Mouse (Mus musculus): Measurements from ENCODE around the gene Cst3. TPM values are rescaled to one million over a fixed set of nuclear protein-coding genes. Genes with fewer than 3 reads are reported as not detected.

Gene Cst3
- polyA plus RNA-seq, 1 experiment from 2014 or later, result 493 TPM

DNA sequence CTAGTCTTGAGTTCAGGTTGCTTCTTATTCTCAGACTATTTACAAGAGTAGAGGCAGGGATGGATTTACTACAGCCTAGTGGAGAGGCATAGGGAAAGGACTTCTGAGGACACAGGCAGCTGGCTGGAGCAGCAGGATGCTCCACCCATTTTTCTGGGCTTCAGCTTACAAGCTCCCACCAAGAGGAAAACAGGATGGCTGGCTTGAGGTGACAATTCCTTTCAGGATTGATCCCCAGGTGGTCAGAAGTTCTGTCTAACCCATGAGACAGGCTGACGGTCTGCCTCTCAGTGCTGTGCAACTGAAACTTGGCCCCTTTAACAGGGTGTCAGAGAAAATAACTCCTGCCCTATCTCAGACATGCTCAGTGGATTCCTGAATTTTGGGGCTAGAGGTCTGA is 3.7 kb upstream of the Cst3 start:
- no peak overlapping the region for H3K9ac ChIP-seq (replicated peaks; ENCODE audit: low read depth, low read length)
- no peaks in the 10 kb centered on the region for H3K27me3 ChIP-seq (replicated peaks; ENCODE audit: control insufficient read depth, insufficient read depth, low read length)
- peaks cover 5% of the 10 kb centered on the region for H3K4me1 ChIP-seq (replicated peaks; ENCODE audit: control insufficient read depth, insufficient read depth, low read length)
- H3K36me3 ChIP-seq (ENCODE audit: control insufficient read depth, insufficient read depth), result no peaks in the 10 kb centered on the region
- H3K4me3 ChIP-seq (replicated peaks; ENCODE audit: low read length), result no peak overlapping the region
- H3K4me2 ChIP-seq (ENCODE audit: low read length), result no peak overlapping the region
- WGBS, result 79% methylated on average over 1 of the region's 1 CpGs
- H3K27ac ChIP-seq (ENCODE audit: low read length), result no peak overlapping the region
- no peak for ATAC-seq
- H3K9me3 ChIP-seq (ENCODE audit: control insufficient read depth, low read length), result no peaks in the 10 kb centered on the region

- H3K27me3 ChIP-seq (replicated peaks; ENCODE audit: control insufficient read depth, insufficient read depth, low read length), result no peaks in the 10 kb centered on the region
- WGBS, result 14% methylated on average over 2 of the region's 2 CpGs
- ATAC-seq, result no peak
- no peak overlapping the region for H3K27ac ChIP-seq (ENCODE audit: low read length)
- peaks cover 11% of the 10 kb centered on the region for H3K4me1 ChIP-seq (replicated peaks; ENCODE audit: control insufficient read depth, insufficient read depth, low read length)
- H3K9me3 ChIP-seq (ENCODE audit: control insufficient read depth, low read length), result no peaks in the 10 kb centered on the region
- no peak overlapping the region for H3K4me2 ChIP-seq (ENCODE audit: low read length)
- no peak overlapping the region for H3K9ac ChIP-seq (replicated peaks; ENCODE audit: low read depth, low read length)
- H3K36me3 ChIP-seq (ENCODE audit: control insufficient read depth, insufficient read depth), result no peaks in the 10 kb centered on the region
- H3K4me3 ChIP-seq (replicated peaks; ENCODE audit: low read length), result no peak overlapping the region
Observed at GRCm38 (mm10) chr2:148878641-148879130, 3.2 kb upstream of the Cst3 start.

- Histone ChIP-seq H3K36me3 (ENCODE audit: control insufficient read depth, insufficient read depth) (peaks cover 2% of the 10 kb centered on the region), H3K4me3 (replicated peaks; ENCODE audit: low read length) (no peak overlapping the region), H3K9ac (replicated peaks; ENCODE audit: low read depth, low read length) (no peak overlapping the region), H3K4me1 (replicated peaks; ENCODE audit: control insufficient read depth, insufficient read depth, low read length) (peaks cover 25% of the 10 kb centered on the region), H3K27me3 (replicated peaks; ENCODE audit: control insufficient read depth, insufficient read depth, low read length) (no peaks in the 10 kb centered on the region), H3K27ac (ENCODE audit: low read length) (no peak overlapping the region), H3K4me2 (ENCODE audit: low read length) (no peak overlapping the region), H3K9me3 (ENCODE audit: control insufficient read depth, low read length) (no peaks in the 10 kb centered on the region)
- ATAC-seq, result no peak
- 71% methylated on average over 3 of the region's 3 CpGs for WGBS
Observed at GRCm38 (mm10) chr2:148877016-148877770, 1.7 kb upstream of the Cst3 start.

DNA sequence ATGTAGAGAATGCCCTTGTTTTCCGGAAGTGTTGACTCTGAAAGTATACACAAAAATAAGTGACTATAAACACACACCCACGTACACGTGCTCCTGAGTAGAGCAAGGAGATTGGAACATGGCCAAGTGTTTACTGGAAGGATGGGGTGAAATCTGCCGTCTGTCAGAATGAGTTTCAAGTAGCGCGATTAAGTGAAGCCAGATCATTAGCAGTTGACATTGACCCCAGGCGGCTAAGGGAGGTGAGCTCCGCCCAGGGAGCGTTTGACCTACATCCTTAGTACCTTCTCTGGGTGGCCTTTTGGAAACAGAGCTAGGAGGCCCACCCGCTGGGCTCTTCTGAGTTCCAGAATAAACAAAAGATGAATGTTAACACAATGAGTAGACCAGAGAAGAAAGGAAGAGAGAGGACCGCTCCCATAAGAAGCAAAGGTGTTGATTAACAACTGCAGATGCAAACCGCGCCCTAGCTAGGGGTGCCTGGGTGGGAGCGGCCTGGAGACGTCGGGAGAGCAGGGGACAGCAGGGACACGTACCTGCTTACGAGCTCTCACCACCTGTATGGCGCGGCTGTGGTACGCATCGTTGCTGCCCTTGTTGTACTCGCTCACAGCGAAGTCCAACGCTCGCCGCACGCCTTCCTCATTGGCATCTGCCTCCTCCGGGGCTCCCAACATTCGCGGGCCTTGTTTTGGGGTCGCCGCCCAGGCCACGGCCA is 716 bp downstream of the Cst3 start:
- peak; percentile 68 for ATAC-seq
- Histone ChIP-seq H3K4me2 (ENCODE audit: low read length) (peak overlapping the region; percentile 88), H3K4me3 (replicated peaks; ENCODE audit: low read length) (peak overlapping the region; percentile 64), H3K9me3 (ENCODE audit: control insufficient read depth, low read length) (no peaks in the 10 kb centered on the region), H3K9ac (replicated peaks; ENCODE audit: low read depth, low read length) (peak overlapping the region; percentile 89), H3K4me1 (replicated peaks; ENCODE audit: control insufficient read depth, insufficient read depth, low read length) (peaks cover 25% of the 10 kb centered on the region), H3K27me3 (replicated peaks; ENCODE audit: control insufficient read depth, insufficient read depth, low read length) (no peaks in the 10 kb centered on the region), H3K27ac (ENCODE audit: low read length) (peak overlapping the region; percentile 78), H3K36me3 (ENCODE audit: control insufficient read depth, insufficient read depth) (peaks cover 16% of the 10 kb centered on the region)
- WGBS, result 1% methylated on average over 34 of the region's 34 CpGs

- Histone ChIP-seq H3K9me3 (ENCODE audit: control insufficient read depth, low read length) (no peaks in the 10 kb centered on the region), H3K9ac (replicated peaks; ENCODE audit: low read depth, low read length) (peak overlapping the region; percentile 89), H3K36me3 (ENCODE audit: control insufficient read depth, insufficient read depth) (peaks cover 16% of the 10 kb centered on the region), H3K27ac (ENCODE audit: low read length) (no peak overlapping the region), H3K27me3 (replicated peaks; ENCODE audit: control insufficient read depth, insufficient read depth, low read length) (no peaks in the 10 kb centered on the region), H3K4me1 (replicated peaks; ENCODE audit: control insufficient read depth, insufficient read depth, low read length) (peaks cover 25% of the 10 kb centered on the region), H3K4me3 (replicated peaks; ENCODE audit: low read length) (peak overlapping the region; percentile 64), H3K4me2 (ENCODE audit: low read length) (peak overlapping the region; percentile 88)
- 0 out of 2 replicates have a peak, but pooled peaks have one; percentile 7 for ATAC-seq
- 39% methylated on average over 3 of the region's 3 CpGs for WGBS
Observed at GRCm38 (mm10) chr2:148874224-148874616, 1.3 kb downstream of the Cst3 start.

- peaks cover 25% of the 10 kb centered on the region for H3K4me1 ChIP-seq (replicated peaks; ENCODE audit: control insufficient read depth, insufficient read depth, low read length)
- peaks cover 16% of the 10 kb centered on the region for H3K36me3 ChIP-seq (ENCODE audit: control insufficient read depth, insufficient read depth)
- H3K27me3 ChIP-seq (replicated peaks; ENCODE audit: control insufficient read depth, insufficient read depth, low read length), result no peaks in the 10 kb centered on the region
- 82% methylated on average over 4 of the region's 4 CpGs for WGBS
- H3K27ac ChIP-seq (ENCODE audit: low read length), result no peak overlapping the region
- H3K9ac ChIP-seq (replicated peaks; ENCODE audit: low read depth, low read length), result peak overlapping the region; percentile 26
- ATAC-seq, result no peak
- H3K9me3 ChIP-seq (ENCODE audit: control insufficient read depth, low read length), result no peaks in the 10 kb centered on the region
- peak overlapping the region; percentile 64 for H3K4me3 ChIP-seq (replicated peaks; ENCODE audit: low read length)
- H3K4me2 ChIP-seq (ENCODE audit: low read length), result peak overlapping the region; percentile 88
Observed at GRCm38 (mm10) chr2:148872860-148873259, 2.6 kb downstream of the Cst3 start.

GRCm38 (mm10) chr2:148870526-148870925 is 5.0 kb downstream of the Cst3 start:
- no peaks in the 10 kb centered on the region for H3K9me3 ChIP-seq (ENCODE audit: control insufficient read depth, low read length)
- no peak for ATAC-seq
- no peak overlapping the region for H3K4me3 ChIP-seq (replicated peaks; ENCODE audit: low read length)
- H3K27me3 ChIP-seq (replicated peaks; ENCODE audit: control insufficient read depth, insufficient read depth, low read length), result no peaks in the 10 kb centered on the region
- no peak overlapping the region for H3K9ac ChIP-seq (replicated peaks; ENCODE audit: low read depth, low read length)
- 94% methylated on average over 3 of the region's 3 CpGs for WGBS
- H3K4me1 ChIP-seq (replicated peaks; ENCODE audit: control insufficient read depth, insufficient read depth, low read length), result peaks cover 23% of the 10 kb centered on the region
- H3K4me2 ChIP-seq (ENCODE audit: low read length), result no peak overlapping the region
- peaks cover 16% of the 10 kb centered on the region for H3K36me3 ChIP-seq (ENCODE audit: control insufficient read depth, insufficient read depth)
- H3K27ac ChIP-seq (ENCODE audit: low read length), result no peak overlapping the region

- peaks cover 16% of the 10 kb centered on the region for H3K36me3 ChIP-seq (ENCODE audit: control insufficient read depth, insufficient read depth)
- H3K4me2 ChIP-seq (ENCODE audit: low read length), result no peak overlapping the region
- H3K9ac ChIP-seq (replicated peaks; ENCODE audit: low read depth, low read length), result no peak overlapping the region
- H3K4me3 ChIP-seq (replicated peaks; ENCODE audit: low read length), result no peak overlapping the region
- H3K4me1 ChIP-seq (replicated peaks; ENCODE audit: control insufficient read depth, insufficient read depth, low read length), result peaks cover 18% of the 10 kb centered on the region
- H3K9me3 ChIP-seq (ENCODE audit: control insufficient read depth, low read length), result no peaks in the 10 kb centered on the region
- 81% methylated on average over 1 of the region's 1 CpGs for WGBS
- no peak overlapping the region for H3K27ac ChIP-seq (ENCODE audit: low read length)
- H3K27me3 ChIP-seq (replicated peaks; ENCODE audit: control insufficient read depth, insufficient read depth, low read length), result no peaks in the 10 kb centered on the region
- no peak for ATAC-seq
Observed at GRCm38 (mm10) chr2:148868959-148869358, 6.5 kb downstream of the Cst3 start.

GRCm38 (mm10) chr2:148864966-148865365 is 10.5 kb downstream of the Cst3 start, which contains the start of gene 9230104L09Rik:
TSS of gene 9230104L09Rik (minus strand) at chr2:148865038.
- no peaks in the 10 kb centered on the region for H3K9me3 ChIP-seq (ENCODE audit: control insufficient read depth, low read length)
- no peaks in the 10 kb centered on the region for H3K36me3 ChIP-seq (ENCODE audit: control insufficient read depth, insufficient read depth)
- H3K4me2 ChIP-seq (ENCODE audit: low read length), result no peak within 1 kb of the TSS
- WGBS, result 79% methylated on average over 2 of the region's 2 CpGs
- ATAC-seq, result no peak
- H3K9ac ChIP-seq (replicated peaks; ENCODE audit: low read depth, low read length), result no peak within 1 kb of the TSS
- H3K4me3 ChIP-seq (replicated peaks; ENCODE audit: low read length), result no peak within 1 kb of the TSS
- no peaks in the 10 kb centered on the region for H3K27me3 ChIP-seq (replicated peaks; ENCODE audit: control insufficient read depth, insufficient read depth, low read length)
- H3K4me1 ChIP-seq (replicated peaks; ENCODE audit: control insufficient read depth, insufficient read depth, low read length), result no peaks in the 10 kb centered on the region
- no peak within 1 kb of the TSS for H3K27ac ChIP-seq (ENCODE audit: low read length)

All from forebrain, embryonic 16.5 days (tissue).